Mouse (Mus musculus) MEL (cell line): ENCODE data around the gene Slc39a11. TPM values are rescaled to one million over a fixed set of nuclear protein-coding genes. Genes with fewer than 3 reads are reported as not detected.

ENCODE experiments used
- DNase-seq: peaks from one replicate; pipeline ENCODE4 v3.0.0; 2011; ENCODE audit warnings: low read depth, low spot score
- H3K27ac ChIP-seq: 2 replicates; pipeline ENCODE4 v1.5.1; 2012; ENCODE audit warnings: low read depth, mild to moderate bottlenecking, control low read depth, low read length, moderate library complexity; ENCODE audit not compliant: control insufficient read depth
- H3K27me3 ChIP-seq, 2 experiments: fragments of 150-350 bp in 1 of 2; sonication (generic) in 1 of 2; 2 replicates each; pipeline ENCODE4 v1.6.1; 2012; ENCODE audit warnings: low read length in 2 of 2, mild to moderate bottlenecking in 2 of 2, improper control_type of control experiment in 1 of 2, moderate library complexity in 1 of 2; ENCODE audit not compliant: insufficient read depth in 2 of 2, control insufficient read depth in 1 of 2
- H3K36me3 ChIP-seq, 2 experiments: 2 replicates each; pipeline ENCODE4 v1.6.1; 2012 to 2014; ENCODE audit warnings: low read length in 2 of 2, improper control_type of control experiment in 1 of 2, inconsistent platforms in 1 of 2, mild to moderate bottlenecking in 1 of 2; ENCODE audit not compliant: insufficient read depth in 2 of 2, control insufficient read depth in 1 of 2
- H3K4me1 ChIP-seq, 2 experiments: fragments of 150-350 bp in 1 of 2; sonication (generic) in 1 of 2; 2 replicates each; pipeline ENCODE4 v1.6.1; 2012; ENCODE audit warnings: low read length in 2 of 2, improper control_type of control experiment in 1 of 2, mild to moderate bottlenecking in 1 of 2; ENCODE audit not compliant: insufficient read depth in 2 of 2, control insufficient read depth in 1 of 2
- H3K4me3 ChIP-seq, 2 experiments: fragments of 150-350 bp in 1 of 2; sonication (generic) in 1 of 2; 2 replicates each; pipeline ENCODE4 v1.5.1; 2012; ENCODE audit warnings: low read depth in 2 of 2, low read length in 2 of 2, mild to moderate bottlenecking in 2 of 2, moderate library complexity in 2 of 2, control low read depth in 1 of 2, improper control_type of control experiment in 1 of 2; ENCODE audit not compliant: control insufficient read depth in 1 of 2, insufficient read depth in 1 of 2
- H3K79me2 ChIP-seq: 2 replicates; pipeline ENCODE4 v1.6.1; 2012; ENCODE audit warnings: mild to moderate bottlenecking, low read length, moderate library complexity; ENCODE audit not compliant: control insufficient read depth, poor library complexity, insufficient read depth
- H3K9ac ChIP-seq: 2 replicates; pipeline ENCODE4 v1.6.1; 2012; ENCODE audit warnings: low read depth, mild to moderate bottlenecking, control low read depth, low read length, moderate library complexity; ENCODE audit not compliant: control insufficient read depth, poor library complexity, severe bottlenecking
- H3K9me3 ChIP-seq: fragments of 150-350 bp; sonication (generic); replicated peaks from 2 replicates; pipeline ENCODE4 v1.6.1; 2012; ENCODE audit warnings: mild to moderate bottlenecking, low read length, improper control_type of control experiment, moderate library complexity; ENCODE audit not compliant: insufficient read depth
- CHD1 ChIP-seq: IDR thresholded peaks from 2 replicates; pipeline ENCODE4 v1.6.1; 2012; ENCODE audit warnings: low read depth, mild to moderate bottlenecking, inconsistent platforms, low read length, improper control_type of control experiment
- E2F4 ChIP-seq: IDR thresholded peaks from 2 replicates; pipeline ENCODE4 v1.6.1; 2011; ENCODE audit warnings: low read depth, low read length, improper control_type of control experiment, borderline replicate concordance
- ELF1 ChIP-seq: IDR thresholded peaks from 2 replicates; pipeline ENCODE4 v1.6.1; 2014; ENCODE audit warnings: low read depth, mild to moderate bottlenecking, inconsistent platforms, low read length, improper control_type of control experiment, moderate library complexity
- ETS1 ChIP-seq: IDR thresholded peaks from 2 replicates; pipeline ENCODE4 v1.6.1; 2012; ENCODE audit warnings: low read depth, mild to moderate bottlenecking, inconsistent platforms, low read length, improper control_type of control experiment, moderate library complexity
- GABPA ChIP-seq: IDR thresholded peaks from 2 replicates; pipeline ENCODE4 v1.6.1; 2012; ENCODE audit warnings: low read depth, mild to moderate bottlenecking, inconsistent platforms, low read length, improper control_type of control experiment, moderate library complexity
- GATA1 ChIP-seq: IDR thresholded peaks from 2 replicates; pipeline ENCODE4 v1.6.1; 2011; ENCODE audit warnings: low read depth, low read length, improper control_type of control experiment
- HCFC1 ChIP-seq: IDR thresholded peaks from 2 replicates; pipeline ENCODE4 v1.6.1; 2012; ENCODE audit warnings: low read depth, mild to moderate bottlenecking, inconsistent platforms, low read length, improper control_type of control experiment, moderate library complexity
- JUND ChIP-seq: IDR thresholded peaks from 2 replicates; pipeline ENCODE4 v1.6.1; 2011; ENCODE audit warnings: low read depth, mild to moderate bottlenecking, improper control_type of control experiment, low read length
- KAT2A ChIP-seq: conservative IDR thresholded peaks from 2 replicates; pipeline ENCODE4 v1.6.1; 2012; ENCODE audit warnings: low read depth, low read length, improper control_type of control experiment, inconsistent platforms
- MEF2A ChIP-seq: IDR thresholded peaks from 2 replicates; pipeline ENCODE4 v1.6.1; 2014; ENCODE audit warnings: low read depth, mild to moderate bottlenecking, inconsistent platforms, low read length, improper control_type of control experiment; ENCODE audit not compliant: poor library complexity, insufficient replicate concordance, severe bottlenecking; ENCODE audit errors: extremely low read depth
- MYB ChIP-seq: IDR thresholded peaks from 2 replicates; pipeline ENCODE4 v1.6.1; 2011; ENCODE audit warnings: mild to moderate bottlenecking, low read depth, low read length, improper control_type of control experiment
- MYC ChIP-seq: IDR thresholded peaks from 2 replicates; pipeline ENCODE4 v1.6.1; 2011; ENCODE audit warnings: low read depth, mild to moderate bottlenecking, low read length, improper control_type of control experiment, moderate library complexity
- NELFE ChIP-seq: IDR thresholded peaks from 2 replicates; pipeline ENCODE4 v1.6.1; 2011; ENCODE audit warnings: low read depth, low read length, improper control_type of control experiment
- NRF1 ChIP-seq: IDR thresholded peaks from 2 replicates; pipeline ENCODE4 v1.6.1; 2014; ENCODE audit warnings: low read depth, mild to moderate bottlenecking, inconsistent platforms, low read length, improper control_type of control experiment, moderate library complexity; ENCODE audit not compliant: poor library complexity, insufficient read depth, severe bottlenecking
- POLR2AphosphoS5 ChIP-seq: IDR thresholded peaks from 2 replicates; pipeline ENCODE4 v1.6.1; 2012; ENCODE audit warnings: low read depth, borderline replicate concordance, mild to moderate bottlenecking, inconsistent platforms, low read length, moderate library complexity, mixed read lengths
- RAD21 ChIP-seq: IDR thresholded peaks from 2 replicates; pipeline ENCODE4 v1.6.1; 2011; ENCODE audit warnings: mild to moderate bottlenecking, low read depth, low read length, improper control_type of control experiment
- SIN3A ChIP-seq: IDR thresholded peaks from 2 replicates; pipeline ENCODE4 v1.6.1; 2012; ENCODE audit warnings: low read length, improper control_type of control experiment, inconsistent platforms
- SMC3 ChIP-seq: IDR thresholded peaks from 2 replicates; pipeline ENCODE4 v1.6.1; 2011; ENCODE audit warnings: low read depth, low read length, improper control_type of control experiment
- TAL1 ChIP-seq: IDR thresholded peaks from 2 replicates; pipeline ENCODE4 v1.6.1; 2012; ENCODE audit warnings: mild to moderate bottlenecking, inconsistent platforms, low read length, moderate library complexity, mixed read lengths
- UBTF ChIP-seq: IDR thresholded peaks from 2 replicates; pipeline ENCODE4 v1.6.1; 2012; ENCODE audit warnings: low read depth, mild to moderate bottlenecking, inconsistent platforms, low read length, improper control_type of control experiment, moderate library complexity, borderline replicate concordance; ENCODE audit not compliant: insufficient read depth
- ZC3H11A ChIP-seq: IDR thresholded peaks from 2 replicates; pipeline ENCODE4 v1.6.1; 2012; ENCODE audit warnings: low read depth, mild to moderate bottlenecking, inconsistent platforms, low read length, improper control_type of control experiment
- ZNF384 ChIP-seq: IDR thresholded peaks from 2 replicates; pipeline ENCODE4 v1.6.1; 2012; ENCODE audit warnings: low read depth, mild to moderate bottlenecking, inconsistent platforms, low read length, improper control_type of control experiment
- polyA plus RNA-seq, 2 experiments: library from polyadenylated mRNA; stranded (reverse) in 1 of 2; unstranded in 1 of 2; fragments of >175 nt in 1 of 2; fragments of >200 nt in 1 of 2; gene quantifications; 2 replicates each; pipeline versions ENCODE4 v1.2.1 to v1.2.4; 2012; ENCODE audit warnings: low replicate concordance in 2 of 2, low read depth in 1 of 2; ENCODE audit not compliant: insufficient read length in 2 of 2, insufficient read depth in 1 of 2, missing spikeins in 1 of 2
- total RNA-seq: library from RNA; depleted of rRNA; stranded (reverse); fragments of 300-350 nt; gene quantifications from 2 replicates; pipeline ENCODE4 v1.2.3, GENCODE M21; 2012

Gene Slc39a11
- total and polyA plus RNA-seq, 3 experiments, result 34.2 to 45.6 TPM; not detected in 1

DNA sequence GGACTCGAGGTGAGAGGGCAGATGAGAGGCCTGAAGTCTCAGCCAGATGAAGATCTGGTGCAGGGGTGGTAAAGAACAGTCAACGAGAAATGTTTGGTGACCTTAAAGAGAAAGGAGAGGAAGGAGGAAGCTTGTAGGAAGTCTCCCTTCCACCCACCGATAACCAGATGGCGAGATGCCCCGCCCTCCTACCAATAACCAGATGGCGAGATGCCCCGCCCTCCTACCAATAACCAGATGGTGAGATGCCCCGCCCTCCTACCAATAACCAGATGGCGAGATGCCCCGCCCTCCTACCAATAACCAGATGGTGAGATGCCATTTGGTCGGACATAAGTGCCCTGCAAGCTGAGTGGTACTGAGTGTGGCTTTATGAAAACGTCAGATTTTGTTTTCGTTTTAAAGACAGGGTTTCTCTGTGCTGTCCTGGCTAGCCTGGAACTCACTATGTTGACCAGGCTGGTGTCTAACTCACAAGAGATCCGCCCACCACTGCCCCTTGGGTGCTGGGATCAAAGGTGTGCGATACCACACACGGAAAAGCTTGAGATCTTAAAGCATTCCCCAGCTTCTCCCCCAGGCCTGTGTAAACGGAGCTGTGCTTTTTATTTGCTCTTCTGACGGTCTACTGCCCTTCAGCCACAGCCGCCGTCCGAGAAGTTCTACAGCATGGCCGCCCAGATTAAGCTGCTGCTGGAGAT lies 1.5 kb upstream of the Slc39a11 start:
- Histone ChIP-seq H3K4me3 (no peak overlapping the region; a peak in 1 of 4 replicates), H3K36me3 (peaks cover 7 to 18% of the 10 kb centered on the region in 2 experiments; a peak in 3 of 4 replicates), H3K4me1 (peaks cover 7 to 24% of the 10 kb centered on the region in 2 experiments), H3K79me2 (peaks cover 11% of the 10 kb centered on the region), H3K27me3 (no peaks in the 10 kb centered on the region), H3K9ac (no peak overlapping the region), H3K27ac (peak overlapping the region; percentile 31; the same call in 1 of the 2 replicates), H3K9me3 (no peaks in the 10 kb centered on the region)
- no peak for TF ChIP-seq CHD1
- 0 out of 2 replicates have a peak, but pooled peaks have one; percentile 17 for TF ChIP-seq TAL1
- peak; percentile 45 for DNase-seq

DNA sequence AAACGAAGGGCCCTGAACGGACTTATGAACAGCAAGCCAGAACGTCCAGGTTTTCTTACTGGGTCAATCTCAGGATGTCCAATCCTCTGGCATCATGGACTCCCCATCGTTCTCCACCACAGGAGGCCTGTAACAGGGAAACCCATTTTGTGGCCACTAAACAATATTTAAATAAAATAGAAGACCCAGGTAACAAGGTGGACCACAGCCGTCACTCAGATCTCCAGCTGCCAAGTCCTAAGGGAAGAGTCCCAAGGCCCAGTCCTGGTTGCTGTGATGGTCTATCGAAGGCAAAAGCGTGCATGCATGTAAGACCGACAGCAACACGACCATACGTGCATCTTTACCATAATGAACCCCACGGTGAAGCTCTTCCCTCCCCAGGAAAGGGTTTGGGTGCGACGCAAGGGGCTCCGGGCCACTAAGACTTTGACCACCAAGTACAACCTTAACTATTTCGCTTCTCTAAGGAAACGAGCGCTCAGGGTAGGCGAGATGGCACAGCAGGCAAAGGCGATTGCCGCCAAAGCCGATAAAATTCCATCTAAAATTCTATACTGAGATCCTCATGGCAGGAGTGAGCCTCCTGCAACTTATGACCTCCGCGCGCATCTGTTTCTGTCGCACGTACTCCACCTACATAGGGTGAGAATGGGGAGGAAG lies 1.1 kb downstream of the Slc39a11 start, which contains the start of gene Cog1:
Gene Cog1 (plus strand): TSS at position 480 of the 663 bp plus-strand sequence.
- Histone ChIP-seq H3K27ac (peak within 1 kb of the TSS; percentile 83), H3K79me2 (peaks cover 11% of the 10 kb centered on the region), H3K9ac (peak within 1 kb of the TSS; percentile 89), H3K4me1 (peaks cover 7 to 29% of the 10 kb centered on the region in 2 experiments), H3K36me3 (peaks cover 0 to 18% of the 10 kb centered on the region in 2 experiments; a peak in 2 of 4 replicates), H3K9me3 (no peaks in the 10 kb centered on the region), H3K4me3 (peak within 1 kb of the TSS; percentile 81 to 99), H3K27me3 (no peaks in the 10 kb centered on the region)
- no peak for DNase-seq
- no peak for TF ChIP-seq POLR2AphosphoS5
- TF ChIP-seq ETS1, result peak; percentile 44; the same call in 1 of the 2 replicates

DNA sequence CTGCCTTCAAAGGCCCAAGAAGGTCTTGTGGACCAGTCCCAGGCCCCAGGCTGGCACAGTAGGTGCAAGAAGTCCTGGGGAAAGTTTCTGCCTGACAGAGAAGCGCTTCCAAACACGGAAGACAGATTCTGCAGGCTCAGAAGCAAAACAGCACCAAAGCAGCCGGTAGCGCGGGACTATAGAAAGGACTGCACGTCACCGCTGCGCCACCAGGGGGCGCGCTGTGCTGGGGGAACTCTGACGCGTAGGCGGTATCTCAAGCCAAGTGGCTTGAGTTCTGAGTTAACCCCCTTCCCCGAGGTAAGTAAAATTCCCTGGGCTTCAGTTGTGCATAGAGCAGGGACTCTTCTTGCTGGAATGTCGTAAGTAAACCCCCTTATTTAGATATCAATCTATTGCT lies 1.7 kb downstream of the Slc39a11 start:
- H3K9ac ChIP-seq, result peak overlapping the region; percentile 61
- TF ChIP-seq ZC3H11A, result peak; percentile 42
- TF ChIP-seq MYB, result no peak
- TF ChIP-seq MEF2A, result no peak
- TF ChIP-seq E2F4, result no peak
- no peak for TF ChIP-seq GATA1
- TF ChIP-seq NRF1, result no peak
- TF ChIP-seq UBTF, result no peak
- no peak for TF ChIP-seq MYC
- TF ChIP-seq SIN3A, result peak; percentile 57; the same call in 1 of the 2 replicates
- peak; percentile 56 for TF ChIP-seq HCFC1
- no peak for TF ChIP-seq GABPA
- TF ChIP-seq ETS1, result no peak
- TF ChIP-seq ZNF384, result no peak
- TF ChIP-seq ELF1, result no peak; the same call in 1 of the 2 replicates
- peak; percentile 63 for TF ChIP-seq RAD21
- no peak for TF ChIP-seq NELFE
- TF ChIP-seq SMC3, result peak; percentile 92
- TF ChIP-seq JUND, result no peak
- no peak for TF ChIP-seq KAT2A
- no peak for TF ChIP-seq POLR2AphosphoS5

More for the DNA sequence above, 1.7 kb downstream of the Slc39a11 start:
- no peaks in the 10 kb centered on the region for H3K9me3 ChIP-seq
- peak; percentile 92 for DNase-seq
- H3K27me3 ChIP-seq, result no peaks in the 10 kb centered on the region
- peaks cover 7 to 34% of the 10 kb centered on the region in 2 experiments for H3K4me1 ChIP-seq
- H3K79me2 ChIP-seq, result peaks cover 11% of the 10 kb centered on the region
- no peak overlapping the region for H3K27ac ChIP-seq
- peak overlapping the region; percentile 30 to 34; a peak in 3 of 4 replicates for H3K4me3 ChIP-seq
- H3K36me3 ChIP-seq, result peaks cover 0 to 18% of the 10 kb centered on the region in 2 experiments; a peak in 2 of 4 replicates
